Mouse (Mus musculus): ENCODE data around the gene Cryba2. TPM values are rescaled to one million over a fixed set of nuclear protein-coding genes. Genes with fewer than 3 reads are reported as not detected.

Cryba2 gene
- polyA plus RNA-seq, 1 experiment from 2014 or later = not detected

- DNase-seq (ENCODE audit: low spot score) (peak; percentile 44), ATAC-seq (no peak)
- peak overlapping the region; percentile 68 for H3K4me3 ChIP-seq (ENCODE audit: low read depth, low read length)
- peaks cover 28% of the 10 kb centered on the region for H3K4me1 ChIP-seq (ENCODE audit: control insufficient read depth, insufficient read depth, low read length)
- WGBS = under 1% methylated on average over 74 of the region's 74 CpGs
- H3K9ac ChIP-seq (ENCODE audit: low read length) = peak overlapping the region; percentile 86
- H3K27ac ChIP-seq (ENCODE audit: low read depth, low read length) = peak overlapping the region; percentile 33; the same call in 1 of the 2 replicates
- H3K27me3 ChIP-seq (replicated peaks; ENCODE audit: control insufficient read depth, insufficient read depth, low read length) = peaks cover 72% of the 10 kb centered on the region
- no peaks in the 10 kb centered on the region for H3K36me3 ChIP-seq (ENCODE audit: control insufficient read depth, insufficient read depth, low read length)
- H3K9me3 ChIP-seq (replicated peaks; ENCODE audit: control insufficient read depth, low read length) = no peaks in the 10 kb centered on the region
- H3K4me2 ChIP-seq (ENCODE audit: low read length) = peak overlapping the region; percentile 87
Measured at GRCm38 (mm10) chr1:74855651-74856438, 37.1 kb downstream of the Cryba2 start.

- Histone ChIP-seq H3K4me2 (ENCODE audit: low read length) (peak overlapping the region; percentile 87), H3K27me3 (replicated peaks; ENCODE audit: control insufficient read depth, insufficient read depth, low read length) (peaks cover 70% of the 10 kb centered on the region), H3K9ac (ENCODE audit: low read length) (peak overlapping the region; percentile 86), H3K9me3 (replicated peaks; ENCODE audit: control insufficient read depth, low read length) (no peaks in the 10 kb centered on the region), H3K27ac (ENCODE audit: low read depth, low read length) (peak overlapping the region; percentile 72; the same call in 1 of the 2 replicates), H3K4me3 (ENCODE audit: low read depth, low read length) (peak overlapping the region; percentile 68), H3K36me3 (ENCODE audit: control insufficient read depth, insufficient read depth, low read length) (no peaks in the 10 kb centered on the region), H3K4me1 (ENCODE audit: control insufficient read depth, insufficient read depth, low read length) (peaks cover 30% of the 10 kb centered on the region)
- DNase-seq (ENCODE audit: low spot score) (peak; percentile 35), ATAC-seq (no peak; the same call in none of the 2 replicates)
- 0% methylated on average over 26 of the region's 48 CpGs for WGBS
Measured at GRCm38 (mm10) chr1:74855156-74855555, 37.8 kb downstream of the Cryba2 start.

- DNase-seq (ENCODE audit: low spot score) (peak; percentile 98), ATAC-seq (peak; percentile 93)
- WGBS = 4% methylated on average over 23 of the region's 39 CpGs
- Histone ChIP-seq H3K4me3 (ENCODE audit: low read depth, low read length) (peak within 1 kb of the TSS; percentile 68), H3K36me3 (ENCODE audit: control insufficient read depth, insufficient read depth, low read length) (no peaks in the 10 kb centered on the region), H3K27ac (ENCODE audit: low read depth, low read length) (peak within 1 kb of the TSS; percentile 72; the same call in 1 of the 2 replicates), H3K9me3 (replicated peaks; ENCODE audit: control insufficient read depth, low read length) (no peaks in the 10 kb centered on the region), H3K9ac (ENCODE audit: low read length) (peak within 1 kb of the TSS; percentile 86), H3K4me2 (ENCODE audit: low read length) (peak within 1 kb of the TSS; percentile 87), H3K4me1 (ENCODE audit: control insufficient read depth, insufficient read depth, low read length) (peaks cover 28% of the 10 kb centered on the region), H3K27me3 (replicated peaks; ENCODE audit: control insufficient read depth, insufficient read depth, low read length) (peaks cover 63% of the 10 kb centered on the region)
Measured at GRCm38 (mm10) chr1:74854306-74855056, 38.5 kb downstream of the Cryba2 start, which contains the start of gene Cdk5r2. TSS of gene Cdk5r2 (plus strand) at chr1:74854934.

GRCm38 (mm10) chr1:74851001-74851775 lies 41.8 kb downstream of the Cryba2 start:
- no peaks in the 10 kb centered on the region for H3K9me3 ChIP-seq (replicated peaks; ENCODE audit: control insufficient read depth, low read length)
- peaks cover 11% of the 10 kb centered on the region for H3K4me1 ChIP-seq (ENCODE audit: control insufficient read depth, insufficient read depth, low read length)
- peak; percentile 57 for DNase-seq (ENCODE audit: low spot score)
- no peak for ATAC-seq
- 12% methylated on average over 6 of the region's 6 CpGs for WGBS
- peaks cover 32% of the 10 kb centered on the region for H3K27me3 ChIP-seq (replicated peaks; ENCODE audit: control insufficient read depth, insufficient read depth, low read length)
- no peak overlapping the region for H3K4me3 ChIP-seq (ENCODE audit: low read depth, low read length)
- H3K9ac ChIP-seq (ENCODE audit: low read length) = peak overlapping the region; percentile 10; the same call in 1 of the 2 replicates
- no peak overlapping the region for H3K27ac ChIP-seq (ENCODE audit: low read depth, low read length)
- no peaks in the 10 kb centered on the region for H3K36me3 ChIP-seq (ENCODE audit: control insufficient read depth, insufficient read depth, low read length)
- H3K4me2 ChIP-seq (ENCODE audit: low read length) = no peak overlapping the region

GRCm38 (mm10) chr1:74850251-74850650 lies 42.7 kb downstream of the Cryba2 start:
- no peak for ATAC-seq
- Histone ChIP-seq H3K4me1 (ENCODE audit: control insufficient read depth, insufficient read depth, low read length) (peaks cover 11% of the 10 kb centered on the region), H3K4me3 (ENCODE audit: low read depth, low read length) (no peak overlapping the region), H3K4me2 (ENCODE audit: low read length) (no peak overlapping the region), H3K27me3 (replicated peaks; ENCODE audit: control insufficient read depth, insufficient read depth, low read length) (peaks cover 24% of the 10 kb centered on the region), H3K36me3 (ENCODE audit: control insufficient read depth, insufficient read depth, low read length) (no peaks in the 10 kb centered on the region), H3K9me3 (replicated peaks; ENCODE audit: control insufficient read depth, low read length) (no peaks in the 10 kb centered on the region), H3K9ac (ENCODE audit: low read length) (no peak overlapping the region), H3K27ac (ENCODE audit: low read depth, low read length) (no peak overlapping the region)
- no peak for DNase-seq (ENCODE audit: low spot score)
- WGBS = 22% methylated on average over 6 of the region's 6 CpGs

GRCm38 (mm10) chr1:74848946-74849345 lies 44.0 kb downstream of the Cryba2 start:
- no peak overlapping the region for H3K9ac ChIP-seq (ENCODE audit: low read length)
- WGBS = 51% methylated on average over 5 of the region's 5 CpGs
- no peaks in the 10 kb centered on the region for H3K36me3 ChIP-seq (ENCODE audit: control insufficient read depth, insufficient read depth, low read length)
- H3K9me3 ChIP-seq (replicated peaks; ENCODE audit: control insufficient read depth, low read length) = no peaks in the 10 kb centered on the region
- no peak overlapping the region for H3K4me3 ChIP-seq (ENCODE audit: low read depth, low read length)
- H3K4me1 ChIP-seq (ENCODE audit: control insufficient read depth, insufficient read depth, low read length) = peaks cover 8% of the 10 kb centered on the region; the same call in 1 of the 2 replicates
- no peak overlapping the region for H3K4me2 ChIP-seq (ENCODE audit: low read length)
- DNase-seq (ENCODE audit: low spot score) (no peak), ATAC-seq (no peak)
- peaks cover 16% of the 10 kb centered on the region for H3K27me3 ChIP-seq (replicated peaks; ENCODE audit: control insufficient read depth, insufficient read depth, low read length)
- no peak overlapping the region for H3K27ac ChIP-seq (ENCODE audit: low read depth, low read length)

- Histone ChIP-seq H3K27ac (ENCODE audit: low read depth, low read length) (no peak overlapping the region), H3K4me2 (ENCODE audit: low read length) (no peak overlapping the region), H3K36me3 (ENCODE audit: control insufficient read depth, insufficient read depth, low read length) (no peaks in the 10 kb centered on the region), H3K9ac (ENCODE audit: low read length) (no peak overlapping the region), H3K4me1 (ENCODE audit: control insufficient read depth, insufficient read depth, low read length) (peaks cover 8% of the 10 kb centered on the region; the same call in 1 of the 2 replicates), H3K27me3 (replicated peaks; ENCODE audit: control insufficient read depth, insufficient read depth, low read length) (no peaks in the 10 kb centered on the region; the same call in 1 of the 2 replicates), H3K9me3 (replicated peaks; ENCODE audit: control insufficient read depth, low read length) (no peaks in the 10 kb centered on the region), H3K4me3 (ENCODE audit: low read depth, low read length) (no peak overlapping the region)
- WGBS = 42% methylated on average over 9 of the region's 9 CpGs
- ATAC-seq (no peak), DNase-seq (ENCODE audit: low spot score) (no peak)
Measured at GRCm38 (mm10) chr1:74846341-74846740, 46.6 kb downstream of the Cryba2 start.

- H3K4me3 ChIP-seq (ENCODE audit: low read depth, low read length) = no peak overlapping the region
- ATAC-seq (no peak), DNase-seq (ENCODE audit: low spot score) (no peak)
- no peak overlapping the region for H3K4me2 ChIP-seq (ENCODE audit: low read length)
- WGBS = 87% methylated on average over 5 of the region's 5 CpGs
- H3K36me3 ChIP-seq (ENCODE audit: control insufficient read depth, insufficient read depth, low read length) = no peaks in the 10 kb centered on the region
- H3K4me1 ChIP-seq (ENCODE audit: control insufficient read depth, insufficient read depth, low read length) = no peaks in the 10 kb centered on the region
- H3K9me3 ChIP-seq (replicated peaks; ENCODE audit: control insufficient read depth, low read length) = no peaks in the 10 kb centered on the region
- no peak overlapping the region for H3K27ac ChIP-seq (ENCODE audit: low read depth, low read length)
- no peak overlapping the region for H3K9ac ChIP-seq (ENCODE audit: low read length)
- no peaks in the 10 kb centered on the region for H3K27me3 ChIP-seq (replicated peaks; ENCODE audit: control insufficient read depth, insufficient read depth, low read length)
Measured at GRCm38 (mm10) chr1:74843090-74843489, 49.9 kb downstream of the Cryba2 start.

All from forebrain, embryonic 14.5 days (tissue).